Mouse (Mus musculus) erythroblast, embryonic 14.5 days (primary cell): ENCODE measurements around the gene Vps8. TPM values are rescaled to one million over a fixed set of nuclear protein-coding genes. Genes with fewer than 3 reads are reported as not detected.

ENCODE experiments used
- H3K27me3 ChIP-seq: 2 replicates; pipeline ENCODE4 v1.6.1; 2012; ENCODE audit warnings: inconsistent platforms; ENCODE audit not compliant: control insufficient read depth
- H3K36me3 ChIP-seq: 2 replicates; pipeline ENCODE4 v1.6.1; 2012; ENCODE audit warnings: mild to moderate bottlenecking, inconsistent platforms; ENCODE audit not compliant: control insufficient read depth
- H3K4me1 ChIP-seq: 2 replicates; pipeline ENCODE4 v1.6.1; 2012; ENCODE audit warnings: inconsistent platforms; ENCODE audit not compliant: control insufficient read depth
- H3K4me3 ChIP-seq: replicated peaks from 2 replicates; pipeline ENCODE3; 2012; ENCODE audit warnings: moderate library complexity, mild to moderate bottlenecking, inconsistent platforms
- H3K9me3 ChIP-seq: 2 replicates; pipeline ENCODE4 v1.6.1; 2012; ENCODE audit warnings: low read length, inconsistent platforms, mixed read lengths; ENCODE audit not compliant: control insufficient read depth
- GATA1 ChIP-seq: IDR thresholded peaks from 2 replicates; pipeline ENCODE4 v1.6.1; 2012; ENCODE audit warnings: low read length, inconsistent platforms, mixed read lengths
- TAL1 ChIP-seq: IDR thresholded peaks from 3 replicates; pipeline ENCODE4 v1.6.1; 2012; ENCODE audit warnings: low read length, inconsistent platforms, mixed read lengths
- polyA plus RNA-seq: library from polyadenylated mRNA; stranded (reverse); fragments of >175 nt; gene quantifications from 2 replicates; pipeline ENCODE4 v1.2.3, GENCODE M21; 2012

Gene Vps8
- polyA plus RNA-seq, 1 experiment = 3.1 TPM

- H3K4me1 ChIP-seq = peaks cover 17% of the 10 kb centered on the region
- TF ChIP-seq TAL1 (no peak), GATA1 (no peak)
These were observed 9.1 kb upstream of the Vps8 start for GRCm38 (mm10) chr16:21413819-21414218.

DNA sequence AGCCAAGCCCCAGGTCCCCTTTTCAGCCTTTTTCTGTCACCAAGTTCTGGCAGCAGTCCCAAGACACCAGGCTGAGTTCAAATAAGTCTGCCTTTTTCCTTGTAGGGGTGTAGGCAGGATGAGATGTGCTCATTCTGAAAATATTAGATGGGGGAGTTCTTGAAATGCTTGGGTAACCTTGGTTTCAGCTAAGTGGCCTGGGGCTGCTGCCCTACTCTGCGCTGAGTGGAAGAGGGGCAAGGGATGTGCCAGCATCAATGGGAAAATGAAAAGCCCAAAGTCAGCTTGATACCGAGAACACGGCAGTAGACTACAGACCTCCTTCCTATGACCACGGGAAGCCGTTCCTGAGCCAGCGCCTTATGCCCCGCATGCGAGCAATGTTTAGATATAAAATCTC is 7.8 kb upstream of the Vps8 start:
- TF ChIP-seq GATA1 (no peak), TAL1 (no peak)
- Histone ChIP-seq H3K9me3 (no peaks in the 10 kb centered on the region), H3K36me3 (no peaks in the 10 kb centered on the region), H3K4me1 (peaks cover 17% of the 10 kb centered on the region), H3K4me3 (no peak overlapping the region), H3K27me3 (peaks cover 4% of the 10 kb centered on the region; the same call in 1 of the 2 replicates)

More at GRCm38 (mm10) chr16:21413819-21414218, 9.1 kb upstream of the Vps8 start:
- Histone ChIP-seq H3K36me3 (no peaks in the 10 kb centered on the region), H3K4me3 (no peak overlapping the region), H3K27me3 (peaks cover 7% of the 10 kb centered on the region), H3K9me3 (no peaks in the 10 kb centered on the region)

DNA sequence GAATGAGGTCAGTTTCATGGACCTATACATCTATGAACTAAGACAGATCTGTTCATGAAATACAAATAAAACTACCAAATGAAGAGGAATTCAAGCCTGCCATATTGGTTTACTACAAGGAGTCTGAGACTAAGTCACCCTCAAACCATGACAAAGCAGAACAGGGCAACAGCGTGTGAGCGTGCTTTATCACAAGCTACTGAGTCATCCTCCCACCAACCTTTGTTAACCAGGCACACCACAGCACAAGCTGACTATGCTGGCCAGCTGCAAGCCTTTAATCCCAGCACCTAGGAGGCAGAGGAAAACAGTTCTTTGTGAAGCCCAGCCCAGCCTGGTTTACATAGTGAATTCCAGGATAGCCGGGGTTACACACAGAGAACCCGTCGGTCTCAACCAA is 4.9 kb upstream of the Vps8 start:
- peaks cover 24% of the 10 kb centered on the region for H3K4me1 ChIP-seq
- H3K36me3 ChIP-seq = no peaks in the 10 kb centered on the region
- H3K9me3 ChIP-seq = no peaks in the 10 kb centered on the region
- no peak overlapping the region for H3K4me3 ChIP-seq
- 0 out of 2 replicates have a peak, but pooled peaks cover 2% of the 10 kb centered on the region for H3K27me3 ChIP-seq
- TF ChIP-seq TAL1 (no peak), GATA1 (no peak)

DNA sequence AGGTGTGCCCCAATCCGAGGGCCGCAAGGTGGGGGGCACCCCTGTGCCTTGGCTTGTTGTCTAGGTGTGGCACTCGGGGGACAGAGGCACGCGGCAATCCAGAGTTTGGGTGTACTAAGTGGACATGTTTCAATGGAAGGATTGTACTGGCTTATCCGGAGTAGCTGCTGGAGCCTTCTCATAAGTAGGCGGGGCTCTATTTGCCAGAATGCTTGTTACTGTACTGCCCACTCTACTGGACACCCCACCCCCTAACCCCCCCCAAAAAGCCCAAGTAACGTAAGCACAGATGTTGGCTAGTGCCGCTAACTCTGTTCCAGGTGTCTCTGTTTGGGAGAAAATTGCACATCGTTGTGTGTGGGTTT is 610 bp downstream of the Vps8 start:
- Histone ChIP-seq H3K4me3 (peak overlapping the region; percentile 78), H3K9me3 (no peaks in the 10 kb centered on the region), H3K4me1 (peaks cover 38% of the 10 kb centered on the region), H3K27me3 (no peaks in the 10 kb centered on the region), H3K36me3 (no peaks in the 10 kb centered on the region)
- TF ChIP-seq TAL1 (no peak), GATA1 (no peak)

DNA sequence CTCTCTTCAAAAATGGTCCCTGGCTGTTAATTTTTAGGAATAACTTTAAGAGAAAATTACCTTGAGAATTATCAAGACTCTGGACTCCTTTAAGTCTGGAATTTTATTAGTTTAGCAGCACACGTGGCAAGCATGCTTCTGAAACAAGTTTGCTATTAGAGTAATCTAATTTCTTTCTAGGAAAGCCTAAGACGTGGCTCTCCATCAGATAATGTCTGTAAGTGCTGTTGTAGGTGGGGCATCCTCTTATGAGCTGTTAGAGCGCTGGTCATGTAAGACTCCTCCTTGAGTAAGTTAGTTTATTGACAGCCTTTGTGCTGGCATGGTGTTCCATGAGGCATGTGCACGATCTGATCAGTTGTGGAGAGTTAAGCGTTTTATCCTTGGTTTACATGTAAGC is 5.2 kb downstream of the Vps8 start:
- no peaks in the 10 kb centered on the region for H3K27me3 ChIP-seq
- no peak overlapping the region for H3K4me3 ChIP-seq
- H3K36me3 ChIP-seq = no peaks in the 10 kb centered on the region
- H3K4me1 ChIP-seq = peaks cover 30% of the 10 kb centered on the region
- TF ChIP-seq GATA1 = no peak
- TF ChIP-seq TAL1 = no peak
- H3K9me3 ChIP-seq = peaks cover 3% of the 10 kb centered on the region; the same call in 1 of the 2 replicates

DNA sequence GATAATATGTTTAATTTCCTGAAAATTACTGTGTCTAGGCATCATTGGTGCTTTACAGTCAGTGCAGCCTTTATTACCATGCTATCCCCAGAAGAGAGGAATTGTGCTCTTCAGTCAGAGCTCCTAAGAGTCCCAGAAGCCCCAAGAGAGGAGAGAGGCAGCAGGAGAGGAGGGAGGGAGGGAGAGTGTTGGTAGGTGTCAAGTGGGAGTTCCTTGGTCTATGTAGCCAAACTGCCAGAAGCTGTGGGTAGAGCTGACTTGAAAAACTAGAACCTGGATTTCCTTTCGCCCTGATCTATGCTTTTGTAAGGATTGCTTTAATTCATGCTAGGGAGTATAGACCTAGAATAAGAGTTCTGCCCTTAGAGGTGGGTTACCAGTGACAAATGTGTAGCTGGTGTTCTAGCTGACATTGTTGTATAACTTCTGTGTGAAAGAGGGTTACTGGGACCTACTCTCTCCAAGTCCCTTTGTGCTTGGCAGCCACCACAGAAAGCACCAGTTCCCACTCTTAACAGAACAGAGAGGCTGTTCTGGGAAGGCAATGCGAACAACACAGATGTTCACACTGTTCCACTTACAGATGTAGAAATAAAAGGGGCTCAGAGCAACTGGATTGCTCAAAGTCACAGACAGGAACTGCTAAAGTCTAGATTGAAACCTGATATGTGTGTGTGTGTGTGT is 7.6 kb downstream of the Vps8 start:
- Histone ChIP-seq H3K4me1 (peaks cover 16% of the 10 kb centered on the region), H3K9me3 (peaks cover 3% of the 10 kb centered on the region; the same call in 1 of the 2 replicates), H3K36me3 (no peaks in the 10 kb centered on the region), H3K4me3 (no peak overlapping the region), H3K27me3 (no peaks in the 10 kb centered on the region)
- no peak for TF ChIP-seq TAL1
- no peak for TF ChIP-seq GATA1

GRCm38 (mm10) chr16:21431614-21432013 is 8.7 kb downstream of the Vps8 start:
- TF ChIP-seq TAL1 = no peak
- TF ChIP-seq GATA1 = no peak

GRCm38 (mm10) chr16:21433543-21433942 is 10.6 kb downstream of the Vps8 start:
- Histone ChIP-seq H3K9me3 (peaks cover 3% of the 10 kb centered on the region; the same call in 1 of the 2 replicates), H3K27me3 (no peaks in the 10 kb centered on the region), H3K4me3 (no peak overlapping the region), H3K36me3 (peaks cover under 1% of the 10 kb centered on the region), H3K4me1 (peaks cover 4% of the 10 kb centered on the region; the same call in 1 of the 2 replicates)
- no peak for TF ChIP-seq GATA1
- TF ChIP-seq TAL1 = no peak

More at GRCm38 (mm10) chr16:21431614-21432013, 8.7 kb downstream of the Vps8 start:
- Histone ChIP-seq H3K27me3 (no peaks in the 10 kb centered on the region), H3K4me3 (no peak overlapping the region), H3K9me3 (peaks cover 3% of the 10 kb centered on the region; the same call in 1 of the 2 replicates), H3K4me1 (peaks cover 16% of the 10 kb centered on the region), H3K36me3 (no peaks in the 10 kb centered on the region)

DNA sequence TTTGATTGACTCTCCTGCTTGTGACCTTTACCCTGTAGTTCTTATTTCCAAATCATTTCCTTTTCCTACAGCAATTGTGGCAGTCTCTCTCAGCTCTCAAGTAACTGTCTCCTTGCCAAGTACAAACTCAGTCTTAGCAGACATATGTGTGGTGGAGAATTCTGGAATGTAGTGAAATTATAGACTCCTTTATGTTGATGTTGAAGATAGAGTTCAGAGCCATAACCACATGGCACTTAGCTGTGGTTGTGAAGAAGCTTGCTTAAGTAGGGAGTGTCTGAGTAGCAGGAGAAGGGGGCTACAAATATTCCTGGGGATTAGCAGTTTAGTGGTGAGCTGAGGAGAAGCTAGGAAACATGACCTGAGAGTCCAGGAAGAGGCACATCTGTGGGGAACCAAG is 18.1 kb downstream of the Vps8 start:
- Histone ChIP-seq H3K27me3 (no peaks in the 10 kb centered on the region), H3K4me3 (no peak overlapping the region), H3K9me3 (no peaks in the 10 kb centered on the region), H3K36me3 (peaks cover 26% of the 10 kb centered on the region), H3K4me1 (no peaks in the 10 kb centered on the region; the same call in 1 of the 2 replicates)
- TF ChIP-seq TAL1 (no peak), GATA1 (no peak)
